Mouse (Mus musculus) embryo, embryonic 10.5 days (tissue): ENCODE measurements at regions not wholly inside any gene's neighbourhood (a gene's known extent, or its start where the extent isn't known, plus 50 kb on each side); places are given as distances from the start of the nearest gene placed in this dataset.

ENCODE experiments used
- DNase-seq: peaks from one replicate; pipeline ENCODE4 v3.0.0-alpha.2; 2015; ENCODE audit warnings: low spot score

DNA sequence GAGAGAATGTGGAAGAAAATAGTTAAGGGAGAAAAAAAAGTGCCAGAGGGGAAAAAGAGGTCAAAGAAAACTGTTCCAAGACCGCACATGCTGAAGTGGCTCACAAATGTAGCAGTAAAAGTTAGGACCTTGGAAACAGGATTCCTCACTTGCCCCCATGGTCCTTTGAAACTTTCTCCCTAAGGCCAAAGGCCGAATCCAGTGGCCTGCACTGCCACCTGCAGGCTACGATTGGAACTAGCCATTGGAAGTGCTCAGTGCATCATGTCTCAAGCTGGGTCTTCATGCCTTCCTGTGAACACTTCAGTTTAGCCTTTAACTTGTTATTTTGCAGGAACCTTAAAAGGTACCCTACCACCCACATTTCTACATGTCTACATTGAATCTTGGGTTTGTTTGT is 56.3 kb upstream of the Mctp2 start:
- peak; percentile 89 for DNase-seq

GRCm38 (mm10) chr7:72391323-72391722 is 84.9 kb upstream of the Mctp2 start:
- peak; percentile 85 for DNase-seq

- DNase-seq = peak; percentile 85
These were observed 93.6 kb upstream of the Mctp2 start for GRCm38 (mm10) chr7:72400056-72400455.

- DNase-seq = no peak
These were observed 99.7 kb upstream of the Mctp2 start for GRCm38 (mm10) chr7:72406131-72406530.

- no peak for DNase-seq
These were observed 102.1 kb upstream of the Mctp2 start for GRCm38 (mm10) chr7:72408409-72408986.

DNA sequence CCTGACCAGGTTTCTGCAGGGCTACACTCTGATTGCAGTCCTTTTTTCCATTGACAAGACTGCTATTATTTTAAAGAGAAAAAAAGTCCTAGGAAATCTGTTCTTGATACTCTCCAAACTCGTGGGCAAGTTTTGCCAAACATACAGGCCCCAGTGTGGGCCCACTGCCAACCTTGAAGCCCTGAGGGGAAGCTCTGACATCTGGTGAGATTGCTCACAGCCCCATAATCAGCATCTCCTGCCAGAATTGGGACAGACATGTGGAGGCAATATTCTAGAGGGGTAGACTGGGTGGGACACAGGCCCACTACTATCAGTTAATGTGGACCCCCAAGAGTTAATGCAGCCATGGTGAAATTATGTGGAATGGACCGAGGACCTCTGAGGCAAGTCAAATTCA is 132.1 kb upstream of the Mctp2 start:
- no peak for DNase-seq

DNA sequence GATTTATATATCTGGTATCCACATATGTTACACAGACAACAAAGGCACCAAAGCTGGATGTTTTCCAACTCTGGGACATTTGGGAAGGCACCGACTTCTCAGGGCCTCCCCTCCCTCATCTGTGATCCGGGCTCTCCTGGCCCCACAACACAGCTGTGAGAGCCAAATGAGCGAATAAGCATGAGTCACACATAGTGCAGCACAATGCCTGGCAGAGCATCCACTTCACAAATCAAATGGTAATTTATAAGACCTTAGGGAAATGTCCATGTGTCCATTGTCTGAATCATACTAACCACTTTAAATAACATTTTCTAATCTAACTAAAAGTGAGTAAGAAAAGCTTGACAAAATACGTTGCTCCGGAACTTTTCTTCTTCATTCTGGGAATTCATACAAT is 135.6 kb upstream of the Mctp2 start:
- no peak for DNase-seq

DNA sequence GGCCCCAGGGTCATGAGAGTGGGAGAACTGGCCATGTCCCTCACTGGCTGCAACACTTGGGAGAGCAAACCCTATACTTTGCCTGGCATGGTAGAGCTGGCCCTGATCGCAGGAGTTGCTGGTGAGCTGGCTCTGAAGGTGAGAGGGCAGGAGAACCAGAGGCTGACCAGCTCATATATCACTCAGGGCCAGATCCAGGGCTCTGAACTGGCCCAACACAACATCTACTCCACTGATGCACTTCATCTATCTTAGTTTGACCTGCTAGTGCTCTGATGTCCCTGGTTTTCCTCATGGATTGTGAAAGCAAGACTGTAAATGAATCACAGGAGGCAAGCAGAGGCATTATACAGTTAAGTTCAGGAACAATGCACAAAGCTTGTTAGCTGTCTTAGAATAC is 137.6 kb upstream of the Mctp2 start:
- no peak for DNase-seq

DNA sequence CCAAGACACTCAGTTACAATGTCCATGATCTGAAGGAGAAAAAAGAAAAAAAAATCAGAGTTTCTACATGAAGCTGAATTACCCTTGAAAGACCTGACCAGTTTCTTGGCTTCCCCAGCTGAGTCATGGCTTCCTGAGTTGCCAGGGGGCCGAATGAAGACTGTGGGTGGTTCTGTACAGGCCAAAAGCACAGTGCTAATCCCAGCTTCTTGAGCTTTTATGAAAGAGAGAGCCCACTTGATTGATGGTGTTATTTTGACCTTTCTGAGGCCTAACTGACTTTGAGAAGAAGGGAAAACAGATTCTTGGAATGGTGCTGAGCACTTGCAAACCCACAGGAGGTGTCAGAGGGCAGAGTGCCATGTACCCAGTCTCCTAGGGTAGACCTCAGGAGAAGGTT is 138.4 kb upstream of the Mctp2 start:
- peak; percentile 31 for DNase-seq

DNA sequence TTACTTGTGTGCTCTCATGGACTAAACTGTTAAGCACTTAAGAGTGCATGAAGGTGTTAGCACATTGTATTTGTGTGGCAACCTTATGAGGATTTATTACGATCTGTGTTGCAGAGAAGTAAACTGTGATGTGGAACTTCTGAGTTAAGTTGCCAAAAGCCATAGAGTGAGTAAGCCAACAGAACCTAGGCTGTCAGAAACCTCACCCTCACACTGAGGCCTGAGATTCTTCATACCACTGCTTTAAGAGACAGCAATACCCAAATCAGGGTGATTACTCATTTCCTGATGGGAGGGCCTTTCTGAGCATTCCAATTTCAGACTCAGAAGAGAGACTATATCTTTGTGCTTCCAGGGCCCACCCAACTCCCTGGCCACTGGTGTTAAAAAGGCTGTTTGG is 140.5 kb upstream of the Mctp2 start:
- DNase-seq = no peak

GRCm38 (mm10) chr7:72462978-72463377 is 156.6 kb upstream of the Mctp2 start:
- no peak for DNase-seq

DNA sequence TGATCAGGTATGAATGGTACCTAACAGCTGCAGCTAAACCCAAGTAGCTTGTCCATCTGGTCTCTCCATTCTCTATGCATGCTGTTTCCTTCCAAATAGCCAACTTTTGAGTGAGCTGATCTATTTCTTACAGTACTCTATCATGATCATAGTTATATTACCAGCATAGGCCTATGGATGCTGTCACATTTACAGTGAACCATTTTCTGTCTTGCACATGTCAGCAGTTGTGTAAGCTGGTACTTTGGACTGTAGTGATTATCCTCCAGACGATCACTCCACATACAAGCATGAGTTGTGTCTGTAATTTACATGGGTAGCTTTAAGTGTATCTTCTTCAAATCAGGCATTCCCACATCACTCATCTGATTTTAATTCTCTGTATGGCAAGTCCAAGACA is 158.2 kb upstream of the Mctp2 start:
- DNase-seq = no peak

DNA sequence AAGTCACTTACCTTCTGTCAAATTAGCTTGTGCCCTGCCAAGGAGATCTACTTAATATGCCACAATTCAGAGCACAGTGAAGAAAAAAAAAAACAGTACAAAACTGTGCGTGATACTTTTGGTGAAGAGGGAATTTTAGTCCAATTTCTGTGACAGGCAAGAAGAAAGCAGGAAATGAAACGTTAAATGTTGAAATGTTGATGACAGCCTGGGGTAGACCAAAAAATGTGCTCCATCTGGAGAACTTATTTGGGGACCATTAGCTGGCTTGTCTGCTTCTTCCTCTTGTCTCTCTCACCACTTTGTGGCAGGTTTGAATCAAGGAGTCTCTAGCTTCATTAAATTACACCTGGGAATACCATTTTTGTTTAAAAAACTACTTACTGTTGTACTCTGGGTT is 163.3 kb upstream of the Mctp2 start:
- DNase-seq = no peak

GRCm38 (mm10) chr7:72474751-72475150 is 168.3 kb upstream of the Mctp2 start:
- DNase-seq = no peak

DNA sequence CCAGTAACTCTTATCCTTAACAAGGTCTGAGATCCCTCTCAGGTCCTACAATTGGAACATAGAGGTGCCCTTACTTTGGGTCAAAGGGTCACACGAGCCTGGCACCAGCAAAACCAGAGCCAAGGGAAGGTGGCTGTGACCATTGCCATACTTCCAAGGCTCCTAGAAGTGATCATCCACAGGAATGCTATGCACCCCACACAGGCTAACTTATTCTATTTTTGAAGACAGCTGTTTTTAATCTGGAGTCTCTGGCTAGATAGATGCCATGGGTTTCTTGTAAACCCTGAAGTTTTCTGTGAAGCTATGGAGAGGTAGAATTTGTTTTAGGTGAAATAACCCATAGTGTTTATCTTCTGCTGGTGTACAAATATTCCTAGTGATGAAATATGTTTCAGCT is 172.5 kb upstream of the Mctp2 start:
- no peak for DNase-seq

DNA sequence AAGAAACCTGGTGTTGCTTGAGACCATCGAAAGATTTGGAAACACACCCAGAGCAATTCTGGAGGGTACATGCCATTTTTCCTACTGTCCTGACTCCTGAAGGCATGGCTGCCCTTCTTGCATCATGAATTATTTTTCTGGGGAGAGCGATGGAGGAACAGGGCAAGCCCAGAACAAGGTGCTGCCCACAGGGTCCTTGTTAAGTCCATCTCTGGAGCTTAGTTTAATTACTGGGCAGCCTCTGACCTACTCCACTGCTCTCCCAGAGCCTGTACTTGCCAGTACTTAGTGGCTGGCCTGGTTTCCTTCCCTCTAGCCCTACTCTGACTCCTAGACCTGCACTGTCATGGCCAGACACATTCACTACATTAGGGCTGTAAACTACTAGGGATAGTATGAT is 174.9 kb upstream of the Mctp2 start:
- DNase-seq = no peak

GRCm38 (mm10) chr7:72490161-72490560 is 183.8 kb upstream of the Mctp2 start:
- no peak for DNase-seq

DNA sequence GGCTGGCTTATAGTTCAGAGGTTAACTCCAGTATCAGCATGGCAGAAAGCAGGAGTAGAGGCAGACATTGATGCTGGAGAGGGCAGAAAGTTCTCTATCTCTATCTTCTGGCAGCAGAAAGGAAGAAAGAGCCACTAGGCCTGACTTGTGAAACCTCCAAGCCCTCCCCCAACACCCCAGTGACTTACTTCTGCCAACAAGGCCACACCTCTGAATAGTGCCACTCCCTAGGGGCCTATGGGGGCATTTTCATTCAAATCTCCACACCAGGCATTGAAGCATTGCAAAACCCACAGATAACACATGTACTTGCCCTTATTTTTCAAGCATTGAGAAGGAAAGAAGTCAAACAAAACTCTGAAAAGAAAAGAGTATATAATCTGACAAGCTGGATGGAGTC is 186.9 kb upstream of the Mctp2 start:
- no peak for DNase-seq

DNA sequence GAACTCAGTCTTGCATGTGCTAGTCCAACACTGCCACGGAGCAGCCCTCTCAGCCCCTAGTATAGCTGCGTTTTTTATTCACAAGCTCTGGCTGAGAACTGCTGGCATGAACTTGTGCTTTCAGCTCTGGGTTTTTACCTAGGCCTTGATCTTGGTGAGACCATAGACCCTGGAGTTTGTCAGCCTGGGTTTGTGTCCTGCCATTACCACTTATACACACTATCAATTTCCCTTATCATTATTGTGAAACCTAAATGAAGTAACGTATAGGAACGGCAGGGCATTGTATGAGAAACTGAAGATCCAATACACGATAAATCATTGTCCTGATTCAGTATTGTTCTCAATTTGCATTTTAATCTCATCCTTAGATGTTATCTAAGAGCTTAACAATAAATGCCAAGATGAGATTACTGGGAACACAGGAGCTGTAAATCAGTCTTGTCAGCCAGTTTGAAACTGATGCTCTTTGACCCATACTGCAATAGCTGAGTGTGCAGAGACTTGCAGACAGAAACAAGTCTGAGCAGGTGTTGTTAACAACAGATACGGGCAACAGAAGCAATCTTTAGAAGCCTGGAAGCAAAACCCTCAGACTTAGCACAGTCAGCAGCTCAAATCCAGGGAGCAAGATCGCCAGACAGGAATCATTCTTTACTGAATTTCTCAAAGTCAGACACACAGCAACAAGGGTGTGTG is 190.7 kb upstream of the Mctp2 start:
- DNase-seq = peak; percentile 33

- DNase-seq = no peak
These were observed 192.3 kb upstream of the Mctp2 start for GRCm38 (mm10) chr7:72498562-72499230.

DNA sequence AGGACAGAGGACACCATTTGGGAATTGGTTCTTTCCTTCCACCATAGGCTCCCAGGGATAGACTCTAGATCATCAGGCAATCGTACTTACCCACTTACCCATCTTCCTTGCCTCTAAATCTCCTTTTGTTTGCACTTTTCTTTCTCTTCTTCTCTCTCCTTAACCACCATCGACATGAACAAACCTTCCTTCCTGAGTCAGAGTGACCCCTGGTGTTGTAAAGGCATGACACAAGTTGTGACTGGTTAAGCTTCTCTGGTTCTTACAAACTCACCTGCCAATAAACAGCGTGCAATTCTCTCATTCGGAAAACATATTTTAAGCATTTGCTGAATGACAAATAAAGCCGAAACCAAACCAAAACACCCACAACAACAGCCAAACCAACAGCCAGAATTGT is 193.4 kb upstream of the Mctp2 start:
- no peak for DNase-seq

- no peak for DNase-seq
These were observed 193.8 kb upstream of the Mctp2 start for GRCm38 (mm10) chr7:72500190-72500589.

GRCm38 (mm10) chr7:72500996-72501395 is 194.6 kb upstream of the Mctp2 start:
- DNase-seq = peak; percentile 74

GRCm38 (mm10) chr7:72501431-72501830 is 195.0 kb upstream of the Mctp2 start:
- DNase-seq = no peak
